Mouse (Mus musculus): ENCODE data around the gene Cryaa. TPM values are rescaled to one million over a fixed set of nuclear protein-coding genes. Genes with fewer than 3 reads are reported as not detected.

The Cryaa gene
- polyA plus RNA-seq (2014; fragmentation: Nextera tagmentation; extraction: Ambion mirVana) = not detected in 2 replicates

DNA sequence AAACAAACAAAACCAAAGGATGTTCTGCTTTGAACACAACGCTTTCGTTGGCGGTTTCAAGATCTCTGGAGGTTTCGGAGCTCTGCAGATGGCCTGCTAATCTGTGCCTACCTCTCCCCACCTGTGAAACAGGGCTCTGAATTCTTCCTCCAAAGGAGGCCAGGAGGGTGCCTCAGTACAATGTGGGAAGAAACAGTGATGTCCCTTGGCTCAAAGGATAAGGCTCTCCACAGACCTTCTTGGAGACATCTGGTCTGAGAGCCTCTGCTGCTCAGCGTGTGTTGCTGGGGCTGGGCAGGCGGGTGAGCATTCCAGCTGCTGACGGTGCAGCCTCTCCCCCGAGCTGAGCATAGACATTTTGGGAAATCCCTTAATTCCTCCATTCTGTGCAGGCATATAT, at the start of gene Cryaa:
Gene Cryaa (plus strand): TSS at position 301 of the 400 bp plus-strand sequence.
- Histone ChIP-seq H3K4me3 (ENCODE audit: low read depth, low read length) (no peak within 1 kb of the TSS), H3K9ac (ENCODE audit: low read length) (no peak within 1 kb of the TSS), H3K27me3 (ENCODE audit: control insufficient read depth, insufficient read depth, low read length) (no peaks in the 10 kb centered on the region), H3K9me3 (ENCODE audit: control insufficient read depth, low read length) (no peaks in the 10 kb centered on the region), H3K36me3 (ENCODE audit: control insufficient read depth, insufficient read depth, low read length) (no peaks in the 10 kb centered on the region), H3K27ac (ENCODE audit: low read depth, low read length) (no peak within 1 kb of the TSS), H3K4me1 (replicated peaks; ENCODE audit: control insufficient read depth, insufficient read depth, low read length) (no peaks in the 10 kb centered on the region), H3K4me2 (ENCODE audit: low read depth, low read length, severe bottlenecking) (no peak within 1 kb of the TSS)
- ATAC-seq (replicated peaks; ENCODE audit: low FRiP score) = no peak
- WGBS = 83% methylated on average over 8 of the region's 8 CpGs
- DNase-seq (ENCODE audit: low spot score) = no peak

- no peaks in the 10 kb centered on the region for H3K36me3 ChIP-seq (ENCODE audit: control insufficient read depth, insufficient read depth, low read length)
- H3K9ac ChIP-seq (ENCODE audit: low read length) = no peak overlapping the region
- H3K4me2 ChIP-seq (ENCODE audit: low read depth, low read length, severe bottlenecking) = no peak overlapping the region
- H3K27ac ChIP-seq (ENCODE audit: low read depth, low read length) = no peak overlapping the region
- no peak for ATAC-seq (replicated peaks; ENCODE audit: low FRiP score)
- no peak for DNase-seq (ENCODE audit: low spot score)
- no peaks in the 10 kb centered on the region for H3K4me1 ChIP-seq (replicated peaks; ENCODE audit: control insufficient read depth, insufficient read depth, low read length)
- H3K4me3 ChIP-seq (ENCODE audit: low read depth, low read length) = no peak overlapping the region
- H3K9me3 ChIP-seq (ENCODE audit: control insufficient read depth, low read length) = no peaks in the 10 kb centered on the region
- 97% methylated on average over 2 of the region's 2 CpGs for WGBS
- H3K27me3 ChIP-seq (ENCODE audit: control insufficient read depth, insufficient read depth, low read length) = no peaks in the 10 kb centered on the region
These were observed 49.6 kb upstream of the Cryaa start for GRCm38 (mm10) chr17:31627961-31628360.

DNA sequence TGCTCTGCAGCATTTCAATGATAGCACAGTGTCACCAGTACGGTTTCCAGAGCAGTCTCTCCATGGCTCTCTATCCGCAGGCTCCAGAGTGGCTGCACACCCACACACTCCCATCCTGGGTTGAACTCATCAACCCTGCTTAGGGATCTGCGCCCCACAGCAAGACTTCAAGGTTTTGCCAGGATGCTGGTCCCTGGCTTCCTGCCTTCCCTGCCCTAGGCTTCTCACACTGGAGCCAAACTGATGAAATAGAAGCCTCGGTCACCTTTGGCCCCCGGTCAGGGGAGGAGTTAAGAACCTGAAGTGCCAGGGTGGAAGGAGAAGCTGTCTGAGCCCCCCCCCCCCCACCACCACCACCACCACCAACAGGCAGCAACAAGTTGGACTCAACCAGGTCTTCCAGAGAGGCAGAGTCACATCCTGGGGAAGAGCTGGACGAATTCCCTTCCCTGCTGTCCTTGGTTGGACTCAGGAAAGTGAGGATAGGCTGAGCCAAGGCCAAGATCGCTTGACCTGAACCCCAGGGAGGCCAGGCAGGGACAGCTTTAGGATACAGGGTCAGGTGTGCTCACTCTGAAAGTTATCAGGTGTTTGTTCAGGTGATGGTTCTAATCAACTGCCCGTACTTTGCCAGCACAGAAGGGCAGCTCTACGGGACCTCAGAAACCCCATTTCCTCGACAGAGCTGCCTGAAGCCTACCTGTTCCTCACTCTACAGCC, 46.4 kb upstream of the Cryaa start:
- H3K36me3 ChIP-seq (ENCODE audit: control insufficient read depth, insufficient read depth, low read length) = no peaks in the 10 kb centered on the region
- H3K27me3 ChIP-seq (ENCODE audit: control insufficient read depth, insufficient read depth, low read length) = peaks cover 10% of the 10 kb centered on the region
- no peaks in the 10 kb centered on the region for H3K9me3 ChIP-seq (ENCODE audit: control insufficient read depth, low read length)
- ATAC-seq (replicated peaks; ENCODE audit: low FRiP score) = no peak
- 86% methylated on average over 10 of the region's 10 CpGs for WGBS
- H3K27ac ChIP-seq (ENCODE audit: low read depth, low read length) = no peak overlapping the region
- H3K4me1 ChIP-seq (replicated peaks; ENCODE audit: control insufficient read depth, insufficient read depth, low read length) = peaks cover 2% of the 10 kb centered on the region; the same call in 1 of the 2 replicates
- H3K4me2 ChIP-seq (ENCODE audit: low read depth, low read length, severe bottlenecking) = no peak overlapping the region
- H3K9ac ChIP-seq (ENCODE audit: low read length) = no peak overlapping the region
- DNase-seq (ENCODE audit: low spot score) = no peak
- no peak overlapping the region for H3K4me3 ChIP-seq (ENCODE audit: low read depth, low read length)

GRCm38 (mm10) chr17:31633007-31633406, 44.6 kb upstream of the Cryaa start:
- no peak for DNase-seq (ENCODE audit: low spot score)
- peaks cover 18% of the 10 kb centered on the region for H3K27me3 ChIP-seq (ENCODE audit: control insufficient read depth, insufficient read depth, low read length)
- no peak for ATAC-seq (replicated peaks; ENCODE audit: low FRiP score)
- H3K36me3 ChIP-seq (ENCODE audit: control insufficient read depth, insufficient read depth, low read length) = no peaks in the 10 kb centered on the region
- H3K9me3 ChIP-seq (ENCODE audit: control insufficient read depth, low read length) = no peaks in the 10 kb centered on the region
- no peak overlapping the region for H3K4me2 ChIP-seq (ENCODE audit: low read depth, low read length, severe bottlenecking)
- WGBS = 88% methylated on average over 6 of the region's 6 CpGs
- H3K4me1 ChIP-seq (replicated peaks; ENCODE audit: control insufficient read depth, insufficient read depth, low read length) = peaks cover 10% of the 10 kb centered on the region
- no peak overlapping the region for H3K27ac ChIP-seq (ENCODE audit: low read depth, low read length)
- H3K4me3 ChIP-seq (ENCODE audit: low read depth, low read length) = no peak overlapping the region
- no peak overlapping the region for H3K9ac ChIP-seq (ENCODE audit: low read length)

DNA sequence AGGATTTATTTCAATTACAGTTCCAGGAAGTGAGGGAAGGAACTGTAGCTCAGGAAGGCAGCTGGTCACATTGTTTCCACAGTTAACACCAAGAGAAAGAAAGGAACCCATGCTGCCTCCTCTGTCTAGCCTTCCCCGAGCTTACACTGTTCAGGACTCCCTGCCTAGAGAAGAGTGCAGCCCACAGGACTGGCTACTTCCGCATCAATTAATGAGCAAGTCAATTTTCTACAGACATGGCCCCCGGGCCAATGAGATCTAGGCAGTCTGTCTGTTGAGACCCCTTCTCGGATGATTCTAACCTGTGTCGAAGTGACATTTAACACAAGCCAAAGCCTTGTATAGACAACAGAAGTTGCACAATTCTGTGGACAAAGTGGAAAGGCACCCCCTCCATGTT, 42.7 kb upstream of the Cryaa start:
- DNase-seq (ENCODE audit: low spot score) (no peak), ATAC-seq (replicated peaks; ENCODE audit: low FRiP score) (no peak)
- H3K27me3 ChIP-seq (ENCODE audit: control insufficient read depth, insufficient read depth, low read length) = peaks cover 18% of the 10 kb centered on the region
- peaks cover 10% of the 10 kb centered on the region for H3K4me1 ChIP-seq (replicated peaks; ENCODE audit: control insufficient read depth, insufficient read depth, low read length)
- H3K4me3 ChIP-seq (ENCODE audit: low read depth, low read length) = no peak overlapping the region
- H3K27ac ChIP-seq (ENCODE audit: low read depth, low read length) = no peak overlapping the region
- no peak overlapping the region for H3K4me2 ChIP-seq (ENCODE audit: low read depth, low read length, severe bottlenecking)
- H3K9me3 ChIP-seq (ENCODE audit: control insufficient read depth, low read length) = no peaks in the 10 kb centered on the region
- 71% methylated on average over 5 of the region's 5 CpGs for WGBS
- H3K36me3 ChIP-seq (ENCODE audit: control insufficient read depth, insufficient read depth, low read length) = no peaks in the 10 kb centered on the region
- no peak overlapping the region for H3K9ac ChIP-seq (ENCODE audit: low read length)

DNA sequence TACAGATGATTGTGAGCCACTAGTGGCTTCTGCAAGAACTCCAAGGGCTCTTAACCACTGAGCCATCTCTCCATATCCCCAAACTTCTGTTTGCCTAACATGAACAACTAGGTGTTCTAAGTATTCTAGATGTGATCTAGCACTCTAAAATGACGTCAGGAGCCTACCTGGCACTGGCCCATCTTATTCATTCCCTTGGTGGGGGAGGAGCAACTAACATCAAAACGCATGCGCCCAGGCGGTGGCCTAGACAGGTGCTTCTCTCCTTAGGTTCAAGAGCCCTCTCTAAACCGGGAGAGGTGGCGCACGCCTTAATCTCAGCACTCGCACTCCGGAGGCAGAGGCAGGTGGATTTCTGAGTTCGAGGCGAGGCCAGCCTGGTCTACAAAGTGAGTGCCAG, 41.8 kb upstream of the Cryaa start:
- Histone ChIP-seq H3K36me3 (ENCODE audit: control insufficient read depth, insufficient read depth, low read length) (no peaks in the 10 kb centered on the region), H3K27me3 (ENCODE audit: control insufficient read depth, insufficient read depth, low read length) (peaks cover 18% of the 10 kb centered on the region), H3K4me2 (ENCODE audit: low read depth, low read length, severe bottlenecking) (no peak overlapping the region), H3K27ac (ENCODE audit: low read depth, low read length) (no peak overlapping the region), H3K4me1 (replicated peaks; ENCODE audit: control insufficient read depth, insufficient read depth, low read length) (peaks cover 10% of the 10 kb centered on the region), H3K4me3 (ENCODE audit: low read depth, low read length) (no peak overlapping the region), H3K9me3 (ENCODE audit: control insufficient read depth, low read length) (no peaks in the 10 kb centered on the region), H3K9ac (ENCODE audit: low read length) (no peak overlapping the region)
- WGBS = 62% methylated on average over 11 of the region's 11 CpGs
- no peak for DNase-seq (ENCODE audit: low spot score)
- ATAC-seq (replicated peaks; ENCODE audit: low FRiP score) = no peak

DNA sequence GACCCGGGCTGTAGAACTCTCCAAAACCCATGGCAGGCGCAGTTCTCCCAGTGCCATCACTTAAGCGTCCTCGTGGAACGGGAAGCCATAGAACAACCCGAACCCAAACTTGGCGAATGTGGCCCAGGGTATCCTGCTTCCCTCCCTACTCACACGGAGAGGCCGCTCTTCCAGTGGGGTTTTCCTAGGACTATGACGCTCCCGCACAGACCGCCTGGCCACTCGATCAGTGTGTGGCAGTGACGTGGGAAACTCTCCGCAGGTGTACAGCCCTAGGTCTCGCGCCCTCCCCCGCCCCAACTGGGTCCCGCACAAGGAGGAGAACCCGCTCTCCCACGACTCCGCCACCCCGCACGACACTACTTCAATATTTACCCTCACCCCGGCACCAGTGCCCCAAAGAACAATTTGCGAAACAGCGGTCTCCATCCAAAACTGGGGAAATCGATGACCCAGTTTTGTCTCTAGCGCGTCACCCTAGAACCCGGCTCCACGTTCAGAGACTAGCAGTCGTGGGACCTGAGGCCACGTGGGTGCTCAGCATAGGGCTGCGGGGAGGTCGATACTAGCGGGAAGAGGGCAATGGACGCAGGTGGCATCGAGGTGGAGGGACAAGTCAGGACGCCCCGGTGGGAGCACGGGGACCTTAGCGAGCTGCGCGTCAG, 41.2 kb upstream of the Cryaa start:
- peak; percentile 58 for ATAC-seq (replicated peaks; ENCODE audit: low FRiP score)
- Histone ChIP-seq H3K9ac (ENCODE audit: low read length) (peak overlapping the region; percentile 5; the same call in 1 of the 2 replicates), H3K4me2 (ENCODE audit: low read depth, low read length, severe bottlenecking) (peak overlapping the region; percentile 56), H3K4me3 (ENCODE audit: low read depth, low read length) (peak overlapping the region; percentile 43), H3K9me3 (ENCODE audit: control insufficient read depth, low read length) (no peaks in the 10 kb centered on the region), H3K27ac (ENCODE audit: low read depth, low read length) (no peak overlapping the region), H3K36me3 (ENCODE audit: control insufficient read depth, insufficient read depth, low read length) (no peaks in the 10 kb centered on the region), H3K4me1 (replicated peaks; ENCODE audit: control insufficient read depth, insufficient read depth, low read length) (peaks cover 10% of the 10 kb centered on the region), H3K27me3 (ENCODE audit: control insufficient read depth, insufficient read depth, low read length) (peaks cover 18% of the 10 kb centered on the region)
- DNase-seq (ENCODE audit: low spot score) = peak; percentile 62
- 6% methylated on average over 45 of the region's 45 CpGs for WGBS

DNA sequence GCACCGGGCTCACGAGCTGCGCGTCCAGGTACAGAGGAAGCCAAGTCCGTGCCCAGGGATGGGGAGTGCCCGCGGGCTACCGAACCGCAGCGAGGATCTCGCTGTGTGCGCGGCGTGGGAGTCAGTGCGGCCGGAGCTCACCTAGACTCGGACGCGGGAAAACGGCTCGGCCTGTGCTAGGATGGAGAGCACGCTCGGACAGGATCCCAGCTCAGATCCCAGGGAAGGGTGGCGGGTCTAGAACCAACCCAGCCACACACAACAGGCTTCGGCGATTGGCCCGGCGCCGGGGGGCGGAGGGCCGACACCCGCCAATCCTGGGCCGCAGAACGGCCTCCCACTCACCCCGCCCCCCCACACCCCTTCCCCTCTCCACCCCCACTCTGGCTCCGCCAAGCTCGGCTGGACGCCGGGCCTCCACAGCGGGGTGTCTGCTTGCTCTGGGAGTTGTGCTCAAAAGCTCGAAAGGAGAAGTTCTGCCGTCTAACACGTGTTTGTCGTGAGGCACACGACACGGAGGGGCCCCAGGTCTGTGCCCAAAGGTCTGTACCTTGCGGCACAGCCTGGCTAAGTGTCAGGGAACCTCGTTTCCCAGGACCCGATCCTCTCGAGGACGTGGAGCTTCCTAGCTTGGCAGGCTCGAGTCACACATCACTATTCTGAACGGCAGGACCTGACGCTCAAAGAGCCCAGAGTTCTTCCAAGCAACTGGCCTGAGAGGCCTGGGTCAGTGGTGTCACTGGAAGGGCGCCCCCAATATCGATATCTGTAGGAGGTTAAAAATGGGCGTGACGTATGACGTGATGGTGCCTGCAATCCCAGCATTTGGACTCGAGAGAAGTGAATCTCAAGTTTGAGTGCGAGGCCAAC, 40.4 kb upstream of the Cryaa start, which contains the start of gene Cbs:
Gene Cbs (minus strand): TSS at position 297 of the 870 bp plus-strand sequence.
- peak; percentile 87 for ATAC-seq (replicated peaks; ENCODE audit: low FRiP score)

More for the DNA sequence above, 40.4 kb upstream of the Cryaa start, which contains the start of gene Cbs:
- Histone ChIP-seq H3K4me2 (ENCODE audit: low read depth, low read length, severe bottlenecking) (peak within 1 kb of the TSS; percentile 56), H3K4me3 (ENCODE audit: low read depth, low read length) (peak within 1 kb of the TSS; percentile 43), H3K36me3 (ENCODE audit: control insufficient read depth, insufficient read depth, low read length) (no peaks in the 10 kb centered on the region), H3K4me1 (replicated peaks; ENCODE audit: control insufficient read depth, insufficient read depth, low read length) (peaks cover 10% of the 10 kb centered on the region), H3K27me3 (ENCODE audit: control insufficient read depth, insufficient read depth, low read length) (peaks cover 18% of the 10 kb centered on the region), H3K9ac (ENCODE audit: low read length) (peak within 1 kb of the TSS; percentile 5; the same call in 1 of the 2 replicates), H3K27ac (ENCODE audit: low read depth, low read length) (no peak within 1 kb of the TSS), H3K9me3 (ENCODE audit: control insufficient read depth, low read length) (no peaks in the 10 kb centered on the region)
- WGBS = 2% methylated on average over 61 of the region's 61 CpGs
- DNase-seq (ENCODE audit: low spot score) = peak; percentile 80

All from forebrain, embryonic 11.5 days (tissue).